Mouse (Mus musculus): ENCODE measurements at regions not wholly inside any gene's neighbourhood (a gene's known extent, or its start where the extent isn't known, plus 50 kb on each side); places are given as distances from the start of the nearest gene placed in this dataset.

- no peak for DNase-seq (ENCODE audit: low spot score)
Measured at GRCm38 (mm10) chr2:106455972-106456371, 237.1 kb upstream of the Mpped2 start.

GRCm38 (mm10) chr2:106458003-106458402 lies 235.1 kb upstream of the Mpped2 start:
- no peak for DNase-seq (ENCODE audit: low spot score)

- no peak for DNase-seq (ENCODE audit: low spot score)
Measured at GRCm38 (mm10) chr2:106461021-106461420, 232.0 kb upstream of the Mpped2 start.

GRCm38 (mm10) chr2:106461490-106461889 lies 231.6 kb upstream of the Mpped2 start:
- no peak for DNase-seq (ENCODE audit: low spot score)

- peak; percentile 64 for DNase-seq (ENCODE audit: low spot score)
Measured at GRCm38 (mm10) chr2:106461973-106462637, 231.0 kb upstream of the Mpped2 start.

GRCm38 (mm10) chr2:106465055-106465454 lies 228.0 kb upstream of the Mpped2 start:
- no peak for DNase-seq (ENCODE audit: low spot score)

- no peak for DNase-seq (ENCODE audit: low spot score)
Measured at GRCm38 (mm10) chr2:106465831-106466230, 227.2 kb upstream of the Mpped2 start.

- no peak for DNase-seq (ENCODE audit: low spot score)
Measured at GRCm38 (mm10) chr2:106469196-106469595, 223.9 kb upstream of the Mpped2 start.

- DNase-seq (ENCODE audit: low spot score): no peak
Measured at GRCm38 (mm10) chr2:106473458-106473857, 219.6 kb upstream of the Mpped2 start.

GRCm38 (mm10) chr2:106477991-106478390 lies 215.1 kb upstream of the Mpped2 start:
- DNase-seq (ENCODE audit: low spot score): peak; percentile 61

GRCm38 (mm10) chr2:106487335-106488082 lies 205.6 kb upstream of the Mpped2 start:
- no peak for DNase-seq (ENCODE audit: low spot score)

GRCm38 (mm10) chr2:106498735-106499134 lies 194.3 kb upstream of the Mpped2 start:
- no peak for DNase-seq (ENCODE audit: low spot score)

GRCm38 (mm10) chr2:106499227-106499928 lies 193.7 kb upstream of the Mpped2 start:
- no peak for DNase-seq (ENCODE audit: low spot score)

GRCm38 (mm10) chr2:106504933-106505420 lies 188.1 kb upstream of the Mpped2 start:
- DNase-seq (ENCODE audit: low spot score): no peak

GRCm38 (mm10) chr2:106511889-106512288 lies 181.2 kb upstream of the Mpped2 start:
- no peak for DNase-seq (ENCODE audit: low spot score)

GRCm38 (mm10) chr2:106512338-106513024 lies 180.6 kb upstream of the Mpped2 start:
- DNase-seq (ENCODE audit: low spot score): peak; percentile 24

- DNase-seq (ENCODE audit: low spot score): peak; percentile 32
Measured at GRCm38 (mm10) chr2:106513025-106513386, 180.1 kb upstream of the Mpped2 start.

- no peak for DNase-seq (ENCODE audit: low spot score)
Measured at GRCm38 (mm10) chr2:106517224-106517623, 175.8 kb upstream of the Mpped2 start.

- no peak for DNase-seq (ENCODE audit: low spot score)
Measured at GRCm38 (mm10) chr2:106522961-106523360, 170.1 kb upstream of the Mpped2 start.

GRCm38 (mm10) chr2:106527008-106527407 lies 166.1 kb upstream of the Mpped2 start:
- DNase-seq (ENCODE audit: low spot score): peak; percentile 38

GRCm38 (mm10) chr2:106529247-106529646 lies 163.8 kb upstream of the Mpped2 start:
- no peak for DNase-seq (ENCODE audit: low spot score)

GRCm38 (mm10) chr2:106529746-106530145 lies 163.3 kb upstream of the Mpped2 start:
- DNase-seq (ENCODE audit: low spot score): no peak

All from retina, embryonic 14.5 days (tissue).